Mouse (Mus musculus) intestine, postnatal 0 days (tissue): Measurements from ENCODE around the gene Fbxl21. TPM values are rescaled to one million over a fixed set of nuclear protein-coding genes. Genes with fewer than 3 reads are reported as not detected.
A peak's percentile ranks its signal among the peaks of the same experiment; 100 is the strongest.

Experiments
- ATAC-seq: fragments of 200-750 bp; cut with Nextera tagmentation; 2 replicates; pipeline ENCODE4 v1.8.0; 2017; ENCODE audit warnings: mild to moderate bottlenecking, moderate TSS enrichment, moderate library complexity
- H3K27ac ChIP-seq: fragments of 300-500 bp; sonication (generic); 2 replicates; pipeline ENCODE4 v1.5.1; 2014; ENCODE audit warnings: mild to moderate bottlenecking, low read depth, low read length, moderate library complexity
- H3K27me3 ChIP-seq: fragments of 300-500 bp; sonication (generic); replicated peaks from 2 replicates; pipeline ENCODE4 v1.6.1; 2014; ENCODE audit warnings: low read length, mixed read lengths; ENCODE audit not compliant: control insufficient read depth, insufficient read depth
- H3K36me3 ChIP-seq: fragments of 300-500 bp; sonication (generic); 2 replicates; pipeline ENCODE4 v1.6.1; 2014; ENCODE audit warnings: mild to moderate bottlenecking, moderate library complexity; ENCODE audit not compliant: control insufficient read depth, insufficient read depth
- H3K4me1 ChIP-seq: fragments of 300-500 bp; sonication (generic); replicated peaks from 2 replicates; pipeline ENCODE4 v1.6.1; 2014; ENCODE audit warnings: antibody characterized with exemption, low read length, mixed read lengths; ENCODE audit not compliant: control insufficient read depth, insufficient read depth
- H3K4me2 ChIP-seq: fragments of 300-500 bp; sonication (generic); replicated peaks from 2 replicates; pipeline ENCODE4 v1.6.1; 2014; ENCODE audit warnings: low read depth, mild to moderate bottlenecking, moderate library complexity
- H3K4me3 ChIP-seq: fragments of 300-500 bp; sonication (generic); 2 replicates; pipeline ENCODE4 v1.5.1; 2014; ENCODE audit warnings: low read depth, low read length
- H3K9ac ChIP-seq: fragments of 300-500 bp; sonication (generic); 2 replicates; pipeline ENCODE4 v1.6.1; 2014; ENCODE audit warnings: mild to moderate bottlenecking, low read depth, low read length
- H3K9me3 ChIP-seq: fragments of 300-500 bp; sonication (generic); 2 replicates; pipeline ENCODE4 v1.6.1; 2016; ENCODE audit warnings: mixed run types; ENCODE audit not compliant: control insufficient read depth
- CTCF ChIP-seq: sonication (generic); IDR thresholded peaks from 2 replicates; pipeline ENCODE4 v1.5.1; 2016; ENCODE audit warnings: low read depth, mild to moderate bottlenecking, control low read depth, antibody characterized with exemption, moderate library complexity
- WGBS: fragments of 180-500 bp; shearing (Covaris S2); extraction: QIAGEN DNeasy Blood & Tissue Kit; methylation state at CpG from one replicate; pipeline ENCODE4 v1.1.7; 2014; 5-methylcytosine and 5-hydroxymethylcytosine counted together
- polyA plus RNA-seq: library from polyadenylated mRNA; unstranded; fragments of >200 nt; fragmentation: Nextera tagmentation; extraction: Ambion mirVana; gene quantifications from 2 replicates; pipeline ENCODE4 v1.2.1, GENCODE M21; 2015

Fbxl21 gene
- polyA plus RNA-seq, 1 experiment from 2014 or later: 3.7 TPM

DNA sequence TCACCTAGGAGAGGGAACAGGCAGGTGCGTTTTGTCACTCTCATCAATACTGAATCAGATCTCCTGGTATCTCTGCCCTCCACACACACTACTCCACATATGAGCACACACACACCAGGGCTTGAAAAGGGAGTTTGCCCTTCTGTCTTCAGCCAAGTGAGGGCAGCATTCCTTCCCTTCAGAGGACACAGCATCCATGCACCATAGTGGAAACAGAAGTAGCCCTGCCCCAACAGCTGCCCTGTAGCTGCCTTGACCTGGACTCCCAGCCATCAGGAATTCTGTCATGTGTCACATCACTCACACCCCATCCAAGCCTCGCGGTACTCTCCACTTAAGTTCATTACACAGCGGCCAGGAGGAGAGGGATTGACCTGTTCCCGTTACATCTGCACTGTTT is 55.8 kb downstream of the Fbxl21 start:
- no peaks in the 10 kb centered on the region for H3K9me3 ChIP-seq
- peak; percentile 60 for TF ChIP-seq CTCF
- no peak overlapping the region for H3K27ac ChIP-seq
- no peak overlapping the region for H3K9ac ChIP-seq
- 85% methylated on average over 5 of the region's 5 CpGs for WGBS
- no peaks in the 10 kb centered on the region for H3K27me3 ChIP-seq
- H3K36me3 ChIP-seq: no peaks in the 10 kb centered on the region
- no peak overlapping the region for H3K4me3 ChIP-seq
- H3K4me2 ChIP-seq: no peak overlapping the region
- peaks cover 4% of the 10 kb centered on the region; the same call in 1 of the 2 replicates for H3K4me1 ChIP-seq
- no peak for ATAC-seq

DNA sequence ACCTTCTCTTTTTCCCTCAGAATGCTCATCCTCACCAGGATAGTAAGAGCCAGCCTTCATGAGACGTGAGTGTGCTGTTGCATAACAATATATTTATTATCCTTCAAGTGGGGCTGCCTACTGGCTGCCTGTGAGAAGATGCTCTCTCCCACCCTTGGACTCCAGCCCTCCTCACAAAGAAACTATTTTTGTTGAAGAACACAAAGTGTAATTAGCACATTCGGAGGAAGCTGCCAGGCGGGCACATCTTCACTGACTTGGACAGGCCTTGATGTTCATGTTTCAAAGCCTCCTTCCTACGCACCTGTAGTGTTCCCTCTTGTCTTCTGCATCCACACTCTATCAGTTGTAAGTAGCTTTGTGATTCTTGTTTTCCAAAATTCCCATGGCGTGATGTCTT is 58.2 kb downstream of the Fbxl21 start:
- TF ChIP-seq CTCF: no peak
- H3K4me3 ChIP-seq: no peak overlapping the region
- H3K4me1 ChIP-seq: peaks cover 4% of the 10 kb centered on the region; the same call in 1 of the 2 replicates
- 77% methylated on average over 5 of the region's 5 CpGs for WGBS
- no peak for ATAC-seq
- H3K9me3 ChIP-seq: no peaks in the 10 kb centered on the region
- H3K36me3 ChIP-seq: no peaks in the 10 kb centered on the region
- no peak overlapping the region for H3K27ac ChIP-seq
- H3K9ac ChIP-seq: no peak overlapping the region
- H3K27me3 ChIP-seq: no peaks in the 10 kb centered on the region
- H3K4me2 ChIP-seq: no peak overlapping the region

GRCm38 (mm10) chr13:56581512-56581911 is 59.2 kb downstream of the Fbxl21 start:
- no peak overlapping the region for H3K27ac ChIP-seq
- no peaks in the 10 kb centered on the region for H3K9me3 ChIP-seq
- H3K4me3 ChIP-seq: no peak overlapping the region
- ATAC-seq: peak; percentile 21; the same call in 1 of the 2 replicates
- 47% methylated on average over 3 of the region's 3 CpGs for whole genome bisulfite sequencing
- H3K4me1 ChIP-seq: peaks cover 4% of the 10 kb centered on the region; the same call in 1 of the 2 replicates
- no peak for TF ChIP-seq CTCF
- H3K27me3 ChIP-seq: no peaks in the 10 kb centered on the region
- no peak overlapping the region for H3K4me2 ChIP-seq
- H3K9ac ChIP-seq: no peak overlapping the region
- no peaks in the 10 kb centered on the region for H3K36me3 ChIP-seq

GRCm38 (mm10) chr13:56581961-56582434 is 59.7 kb downstream of the Fbxl21 start:
- Histone ChIP-seq H3K9ac (no peak overlapping the region), H3K9me3 (no peaks in the 10 kb centered on the region), H3K27me3 (no peaks in the 10 kb centered on the region), H3K36me3 (no peaks in the 10 kb centered on the region), H3K27ac (peak overlapping the region; percentile 60), H3K4me3 (no peak overlapping the region), H3K4me2 (peak overlapping the region; percentile 32; the same call in 1 of the 2 replicates), H3K4me1 (peaks cover 4% of the 10 kb centered on the region; the same call in 1 of the 2 replicates)
- TF ChIP-seq CTCF: peak; percentile 11; the same call in 1 of the 2 replicates
- peak; percentile 88 for ATAC-seq
- 6% methylated on average over 6 of the region's 6 CpGs for WGBS

GRCm38 (mm10) chr13:56582720-56583119 is 60.4 kb downstream of the Fbxl21 start:
- 0 out of 2 replicates have a peak, but pooled peaks have one; percentile 11 for ATAC-seq
- H3K27ac ChIP-seq: no peak overlapping the region
- no peak for TF ChIP-seq CTCF
- H3K4me1 ChIP-seq: peaks cover 4% of the 10 kb centered on the region; the same call in 1 of the 2 replicates
- no peak overlapping the region for H3K4me2 ChIP-seq
- no peak overlapping the region for H3K4me3 ChIP-seq
- WGBS: 54% methylated on average over 3 of the region's 3 CpGs
- H3K9me3 ChIP-seq: no peaks in the 10 kb centered on the region
- no peak overlapping the region for H3K9ac ChIP-seq
- H3K27me3 ChIP-seq: no peaks in the 10 kb centered on the region
- no peaks in the 10 kb centered on the region for H3K36me3 ChIP-seq

DNA sequence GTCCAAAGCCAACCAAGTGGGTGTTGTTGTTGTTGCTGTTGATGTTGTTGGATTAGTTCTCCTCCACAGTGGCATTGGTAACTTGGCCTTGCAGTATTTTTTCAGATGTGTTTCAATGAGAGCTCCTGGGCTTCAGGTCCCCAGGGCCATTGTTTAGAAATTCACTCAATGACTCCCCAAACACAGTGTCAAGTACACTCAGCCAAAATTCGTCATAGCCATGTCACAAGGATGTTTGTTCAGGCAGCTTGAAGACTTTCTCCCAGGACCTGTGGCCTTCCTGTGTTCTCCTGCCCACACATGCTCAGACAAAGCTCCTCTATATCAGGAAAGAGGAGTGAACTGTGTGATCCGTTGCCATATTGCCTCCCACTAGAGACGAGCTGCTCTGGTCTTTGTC is 63.8 kb downstream of the Fbxl21 start:
- no peak overlapping the region for H3K4me2 ChIP-seq
- no peak overlapping the region for H3K27ac ChIP-seq
- H3K4me1 ChIP-seq: peaks cover 12% of the 10 kb centered on the region; the same call in 1 of the 2 replicates
- no peak for TF ChIP-seq CTCF
- H3K4me3 ChIP-seq: no peak overlapping the region
- ATAC-seq: no peak
- no peak overlapping the region for H3K9ac ChIP-seq
- H3K36me3 ChIP-seq: no peaks in the 10 kb centered on the region
- 72% methylated on average over 3 of the region's 3 CpGs for WGBS
- H3K9me3 ChIP-seq: no peaks in the 10 kb centered on the region
- H3K27me3 ChIP-seq: no peaks in the 10 kb centered on the region

Other genes with a start within 250 kb of the Fbxl21 start
- gene Cxcl14, start 225.9 kb upstream of the Fbxl21 start, polyA plus RNA-seq: 19.3 and 19.4 TPM in 2 replicates
- not detected in 2 replicates for gene Gm3045, start 95.9 kb upstream of the Fbxl21 start, polyA plus RNA-seq
- gene Slc25a48, start 84.1 kb upstream of the Fbxl21 start, polyA plus RNA-seq: 0.03 TPM in 1 of 2 replicates, not detected in the other
- not detected in 2 replicates for gene Il9, start 40.2 kb upstream of the Fbxl21 start, polyA plus RNA-seq
- 48.8 and 59.0 TPM in 2 replicates for gene Lect2, start 26.0 kb downstream of the Fbxl21 start, polyA plus RNA-seq
- 101 and 105 TPM in 2 replicates for gene Tgfbi, start 87.1 kb downstream of the Fbxl21 start, polyA plus RNA-seq
- 8.5 and 11.9 TPM in 2 replicates for gene Smad5, start 180.5 kb downstream of the Fbxl21 start, polyA plus RNA-seq
- 0.13 TPM in 1 of 2 replicates, not detected in the other for gene Gm45623, start 231.4 kb downstream of the Fbxl21 start, polyA plus RNA-seq